ENCODE assay signal across 9 mouse cellular contexts in genomic region chr11:118317129-118317528, GRCm38 (mm10). TPM values are rescaled to one million over a fixed set of nuclear protein-coding genes. Genes with fewer than 3 reads are reported as not detected.
DNase-seq lines count a peak whose midpoint lies in the region; ATAC-seq and TF ChIP-seq lines count a peak whose summit lies in the region.
"Had no signal": no experiment of that assay in that cellular context is flagged by ENCODE, and none has a peak within 500 bp of the region (broad histone marks: within the 10 kb centered on the region; RNA-seq: fewer than 3 reads in every experiment).

No protein-coding gene starts in this region.

- H3K4me3 ChIP-seq in intestine, embryonic 16.5 days (ENCODE audit: low read length), result no peak overlapping the region
- no peak overlapping the region for H3K4me3 ChIP-seq in liver, embryonic 13.5 days (replicated peaks)
- H3K4me3 ChIP-seq: limb, embryonic 13.5 days had no signal

- H3K36me3 ChIP-seq in intestine, embryonic 16.5 days (ENCODE audit: control insufficient read depth, insufficient read depth, low read length), result no peaks in the 10 kb centered on the region
- H3K36me3 ChIP-seq in liver, embryonic 13.5 days, result no peaks in the 10 kb centered on the region

- no peak for TF ChIP-seq POLR2A in brain, embryonic 14.5 days (IDR thresholded peaks at IDR 0.05; ENCODE audit: borderline replicate concordance, extremely low read depth, insufficient read depth, insufficient read length, poor library complexity, severe bottlenecking)

- no peaks in the 10 kb centered on the region for H3K27me3 ChIP-seq in intestine, embryonic 16.5 days (replicated peaks; ENCODE audit: control insufficient read depth, insufficient read depth, low read length)
- H3K27me3 ChIP-seq in liver, embryonic 13.5 days, result no peaks in the 10 kb centered on the region
- H3K27me3 ChIP-seq: limb, embryonic 13.5 days had no signal

- no peak overlapping the region for H3K27ac ChIP-seq in intestine, embryonic 16.5 days (ENCODE audit: low read length)
- H3K27ac ChIP-seq in liver, embryonic 13.5 days, result no peak overlapping the region
- H3K27ac ChIP-seq: limb, embryonic 13.5 days had no signal

- no peak overlapping the region for H3K4me2 ChIP-seq in intestine, embryonic 16.5 days (ENCODE audit: low read depth, low read length)
- no peak overlapping the region for H3K4me2 ChIP-seq in liver, embryonic 13.5 days
- H3K4me2 ChIP-seq: limb, embryonic 13.5 days had no signal

- H3K4me1 ChIP-seq in intestine, embryonic 16.5 days (ENCODE audit: control insufficient read depth, insufficient read depth, low read length), result no peaks in the 10 kb centered on the region
- H3K4me1 ChIP-seq in liver, embryonic 13.5 days (replicated peaks), result peaks cover 12% of the 10 kb centered on the region

- no peaks in the 10 kb centered on the region for H3K9me3 ChIP-seq in intestine, embryonic 16.5 days (ENCODE audit: control insufficient read depth, low read length)
- no peaks in the 10 kb centered on the region for H3K9me3 ChIP-seq in liver, embryonic 13.5 days (replicated peaks)
- H3K9me3 ChIP-seq: limb, embryonic 13.5 days had no signal

- WGBS in intestine, embryonic 16.5 days, result 14% methylated on average over 7 of the region's 7 CpGs
- WGBS in liver, embryonic 13.5 days (ENCODE audit: insufficient replicate concordance), result 23% methylated on average over 7 of the region's 7 CpGs

- TF ChIP-seq CTCF in brain, embryonic 14.5 days (IDR thresholded peaks at IDR 0.05; ENCODE audit: borderline replicate concordance, extremely low read depth, insufficient read depth, insufficient read length), result peak; percentile 85

- ATAC-seq in CD4-positive, CD25-positive, alpha-beta regulatory T cell, adult 4 months, result no peak
- ATAC-seq in erythroid progenitor cell, adult 5-6 weeks (replicated peaks; ENCODE audit: low FRiP score, poor library complexity, severe bottlenecking), result peak; percentile 68
- ATAC-seq in intestine, embryonic 16.5 days, result peak; percentile 40; the same call in 1 of the 2 replicates
- ATAC-seq in liver, embryonic 13.5 days (ENCODE audit: low read depth), result no peak
- peak; percentile 25; the same call in 1 of the 2 replicates for ATAC-seq in neutrophil, adult 5-6 weeks (ENCODE audit: extremely low read depth, insufficient number of reproducible peaks, low FRiP score, poor library complexity, severe bottlenecking)

- peak; percentile 75 for DNase-seq in CD4-positive, CD25-positive, alpha-beta regulatory T cell, adult 2 months (ENCODE audit: low read depth, low spot score)
- peak; percentile 38 to 46 for DNase-seq in CD8-positive naive resting alpha-beta T cell, adult 2 months (ENCODE audit: low read depth in 2 of 2, low spot score in 2 of 2)
- DNase-seq in brain, embryonic 14.5 days (ENCODE audit: low read depth), result peak; percentile 73
- peak; percentile 16 for DNase-seq in liver, embryonic 13.5 days

- no peak overlapping the region for H3K9ac ChIP-seq in intestine, embryonic 16.5 days (ENCODE audit: low read depth, low read length)
- H3K9ac ChIP-seq in liver, embryonic 13.5 days, result no peak overlapping the region
- H3K9ac ChIP-seq: limb, embryonic 13.5 days had no signal

RNA-seq across cellular contexts. Expression of gene Cep295nl, which starts 25.2 kb away (rescaled TPM):
- under 1 TPM; 0.32 to 0.52 TPM for polyA plus RNA-seq in CD4-positive, CD25-positive, alpha-beta regulatory T cell, adult 4 months (2017; shearing (Covaris generic))
- polyA plus RNA-seq in brain, embryonic 14.5 days (2012; rRNA removed), result 0.10 and 0.45 TPM in 2 replicates
- not detected in 2 replicates for total RNA-seq in erythroid progenitor cell, adult 5-6 weeks (2015; ENCODE audit: low replicate concordance)
- total RNA-seq in erythroid progenitor cell, adult 5-6 weeks (2017; ENCODE audit: low replicate concordance), result not detected in 2 replicates
- polyA plus RNA-seq in intestine, embryonic 16.5 days (2015; fragmentation: Nextera tagmentation; extraction: Ambion mirVana), result 0.20 and 0.24 TPM in 2 replicates
- not detected in 2 replicates for polyA plus RNA-seq in liver, embryonic 13.5 days (2015; fragmentation: Nextera tagmentation; extraction: Ambion mirVana)
- 3.9 and 4.4 TPM in 2 replicates for total RNA-seq in neutrophil, adult 5-6 weeks (2017)

RNA-seq across cellular contexts. Expression of gene Usp36, which starts 27.1 kb away (rescaled TPM):
- 10 to 100 TPM; 21.1 to 33.0 TPM for polyA plus RNA-seq in CD4-positive, CD25-positive, alpha-beta regulatory T cell, adult 4 months (2017; shearing (Covaris generic))
- polyA plus RNA-seq in brain, embryonic 14.5 days (2012; rRNA removed), result 20.0 and 23.4 TPM in 2 replicates
- total RNA-seq in erythroid progenitor cell, adult 5-6 weeks (2015; ENCODE audit: low replicate concordance), result 1.4 and 2.9 TPM in 2 replicates
- total RNA-seq in erythroid progenitor cell, adult 5-6 weeks (2017; ENCODE audit: low replicate concordance), result 0.90 and 0.91 TPM in 2 replicates
- 15.9 TPM in 2 replicates for polyA plus RNA-seq in intestine, embryonic 16.5 days (2015; fragmentation: Nextera tagmentation; extraction: Ambion mirVana)
- 6.9 and 7.9 TPM in 2 replicates for polyA plus RNA-seq in liver, embryonic 13.5 days (2015; fragmentation: Nextera tagmentation; extraction: Ambion mirVana)
- total RNA-seq in neutrophil, adult 5-6 weeks (2017), result 20.4 and 26.2 TPM in 2 replicates

RNA-seq across cellular contexts. Expression of gene Timp2, which starts 38.4 kb away (rescaled TPM):
- 10 to 100 TPM in 1 of 2 experiments, 1 to 10 TPM in 1; 9.5 to 10.5 TPM for polyA plus RNA-seq in CD4-positive, CD25-positive, alpha-beta regulatory T cell, adult 4 months (2017; shearing (Covaris generic))
- 77.6 and 95.4 TPM in 2 replicates for polyA plus RNA-seq in brain, embryonic 14.5 days (2012; rRNA removed)
- total RNA-seq in erythroid progenitor cell, adult 5-6 weeks (2015; ENCODE audit: low replicate concordance), result 11.3 and 14.1 TPM in 2 replicates
- 9.0 and 16.9 TPM in 2 replicates for total RNA-seq in erythroid progenitor cell, adult 5-6 weeks (2017; ENCODE audit: low replicate concordance)
- 30.9 and 45.1 TPM in 2 replicates for polyA plus RNA-seq in intestine, embryonic 16.5 days (2015; fragmentation: Nextera tagmentation; extraction: Ambion mirVana)
- 5.5 and 5.7 TPM in 2 replicates for polyA plus RNA-seq in liver, embryonic 13.5 days (2015; fragmentation: Nextera tagmentation; extraction: Ambion mirVana)
- 51.2 and 61.9 TPM in 2 replicates for total RNA-seq in neutrophil, adult 5-6 weeks (2017)

Comparison
In these comparisons a context has a peak if more than half of its experiments do, and no peak if none do; other contexts are left out.
1. DNase-seq: peak in every context shown above with its lines; median percentile 75 in CD4-positive, CD25-positive, alpha-beta regulatory T cell, adult 2 months; 73 in brain, embryonic 14.5 days; 42 in CD8-positive naive resting alpha-beta T cell, adult 2 months; 16 in liver, embryonic 13.5 days.
2. ATAC-seq: peak in erythroid progenitor cell, adult 5-6 weeks (single experiment), intestine, embryonic 16.5 days (single experiment) and neutrophil, adult 5-6 weeks (single experiment); none in CD4-positive, CD25-positive, alpha-beta regulatory T cell, adult 4 months (single experiment) and liver, embryonic 13.5 days (single experiment).